Mouse (Mus musculus): Measurements from ENCODE around the gene Skap1. TPM values are rescaled to one million over a fixed set of nuclear protein-coding genes. Genes with fewer than 3 reads are reported as not detected.

Skap1 gene
- polyA plus RNA-seq, 1 experiment = not detected

DNA sequence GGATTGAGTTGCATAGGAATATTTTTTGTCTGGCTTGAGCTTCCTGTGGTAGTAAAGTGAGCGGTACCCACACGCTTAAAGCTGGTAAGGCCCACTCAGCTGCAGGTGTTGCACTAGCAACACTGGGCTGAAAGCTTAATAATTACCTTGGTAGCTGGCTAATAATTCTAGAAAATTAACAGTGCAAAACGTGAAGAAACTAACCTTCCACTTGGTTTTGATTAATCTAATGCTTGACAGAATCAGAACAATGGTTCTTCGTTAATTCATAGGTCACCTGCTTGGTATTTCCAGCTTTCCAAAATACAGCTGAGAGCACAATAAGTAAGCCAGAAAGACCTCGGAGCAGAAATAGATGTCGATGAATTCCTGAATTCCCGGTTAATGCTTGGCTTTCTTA lies 78.2 kb downstream of the Skap1 start:
- Histone ChIP-seq H3K27ac (ENCODE audit: insufficient read depth, low read length) (no peak overlapping the region), H3K4me1 (ENCODE audit: control insufficient read depth, insufficient read depth, low read length) (0 out of 2 replicates have a peak, but pooled peaks cover 6% of the 10 kb centered on the region), H3K4me3 (ENCODE audit: insufficient read depth, low read length) (no peak overlapping the region)
- TF ChIP-seq POLR2A (IDR thresholded peaks at IDR 0.05; ENCODE audit: low read depth, low read length) (no peak), CTCF (IDR thresholded peaks at IDR 0.05; ENCODE audit: borderline replicate concordance, insufficient read depth, low read length) (no peak)

DNA sequence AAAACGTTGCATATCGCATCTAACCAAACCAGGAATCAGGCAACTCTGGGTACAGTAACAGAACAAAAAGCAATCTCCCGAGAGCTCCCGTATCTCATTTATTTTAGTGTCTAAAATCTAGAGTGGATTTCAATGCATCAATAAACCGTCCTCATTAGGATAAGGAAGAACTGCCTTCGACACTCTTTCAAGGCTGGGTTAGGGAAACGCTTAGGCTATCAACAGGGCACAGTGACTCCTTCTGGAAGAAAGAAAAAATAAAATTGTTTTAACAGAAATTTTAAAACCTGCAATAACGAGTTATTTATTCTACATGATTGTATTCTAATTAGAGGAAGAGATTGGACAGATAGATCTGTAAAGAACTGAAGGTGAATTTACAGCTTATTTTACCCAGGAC lies 82.0 kb downstream of the Skap1 start:
- 0 out of 2 replicates have a peak, but pooled peaks cover 6% of the 10 kb centered on the region for H3K4me1 ChIP-seq (ENCODE audit: control insufficient read depth, insufficient read depth, low read length)
- no peak overlapping the region for H3K4me3 ChIP-seq (ENCODE audit: insufficient read depth, low read length)
- no peak for TF ChIP-seq CTCF (IDR thresholded peaks at IDR 0.05; ENCODE audit: borderline replicate concordance, insufficient read depth, low read length)
- TF ChIP-seq POLR2A (IDR thresholded peaks at IDR 0.05; ENCODE audit: low read depth, low read length) = no peak
- no peak overlapping the region for H3K27ac ChIP-seq (ENCODE audit: insufficient read depth, low read length)

DNA sequence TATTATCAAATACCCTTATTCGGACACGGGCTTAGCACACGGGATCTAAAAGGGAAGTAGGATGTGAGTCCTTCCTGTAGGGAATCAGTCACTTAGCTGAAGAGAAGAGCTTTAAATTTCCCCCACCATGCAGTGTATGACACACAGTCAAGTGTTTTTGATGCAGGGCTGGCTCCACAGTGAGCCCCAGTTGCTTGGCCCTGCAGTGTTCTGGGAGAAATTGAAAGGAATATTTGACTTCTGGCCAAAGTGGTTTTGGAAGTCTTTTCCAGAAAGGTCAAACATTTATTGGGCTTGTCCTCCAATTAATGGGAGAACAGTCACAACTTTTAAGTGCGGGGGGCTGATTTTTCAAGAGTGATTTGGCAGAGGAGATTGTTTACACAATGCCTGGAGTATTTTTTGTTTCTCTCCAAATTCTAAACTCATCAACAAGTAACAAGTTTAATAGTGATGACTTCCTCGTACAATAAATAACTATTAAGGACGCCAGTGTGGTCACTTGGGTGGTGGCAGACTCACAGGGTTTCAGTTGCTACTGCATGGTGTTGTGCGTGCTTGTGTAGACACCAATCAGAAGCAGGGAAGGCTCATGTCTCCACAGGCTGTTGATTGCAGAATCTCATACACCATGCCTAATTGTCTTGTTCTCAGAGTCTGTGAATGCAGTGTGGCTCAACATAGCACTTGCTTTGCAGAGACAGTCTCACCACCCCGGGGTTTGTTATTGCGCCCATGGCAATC lies 86.7 kb downstream of the Skap1 start:
- TF ChIP-seq POLR2A (IDR thresholded peaks at IDR 0.05; ENCODE audit: low read depth, low read length) = no peak
- no peak for TF ChIP-seq CTCF (IDR thresholded peaks at IDR 0.05; ENCODE audit: borderline replicate concordance, insufficient read depth, low read length)
- Histone ChIP-seq H3K4me3 (ENCODE audit: insufficient read depth, low read length) (no peak overlapping the region), H3K27ac (ENCODE audit: insufficient read depth, low read length) (no peak overlapping the region), H3K4me1 (ENCODE audit: control insufficient read depth, insufficient read depth, low read length) (0 out of 2 replicates have a peak, but pooled peaks cover 1% of the 10 kb centered on the region)

DNA sequence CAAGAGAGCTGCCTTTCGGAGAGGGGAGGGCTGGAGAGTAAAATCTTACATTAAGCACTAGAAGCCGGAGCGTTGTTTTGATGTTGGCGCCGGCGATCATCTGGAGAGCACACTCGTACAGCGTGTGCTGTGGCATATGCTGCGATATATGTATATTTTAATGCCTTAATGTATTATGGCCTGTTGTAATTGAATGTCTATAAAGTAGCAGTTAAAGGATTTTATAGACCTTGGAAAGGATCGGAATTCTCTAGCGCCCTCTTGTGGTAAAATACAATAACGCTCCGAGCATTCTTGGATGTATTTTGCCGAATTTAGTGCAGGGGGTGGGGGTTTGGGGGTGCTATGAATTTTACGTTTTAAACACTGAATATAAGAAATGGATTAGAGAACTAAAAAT lies 88.7 kb downstream of the Skap1 start:
- H3K27ac ChIP-seq (ENCODE audit: insufficient read depth, low read length) = no peak overlapping the region
- no peak for TF ChIP-seq POLR2A (IDR thresholded peaks at IDR 0.05; ENCODE audit: low read depth, low read length)
- TF ChIP-seq CTCF (IDR thresholded peaks at IDR 0.05; ENCODE audit: borderline replicate concordance, insufficient read depth, low read length) = no peak
- H3K4me1 ChIP-seq (ENCODE audit: control insufficient read depth, insufficient read depth, low read length) = no peaks in the 10 kb centered on the region
- H3K4me3 ChIP-seq (ENCODE audit: insufficient read depth, low read length) = no peak overlapping the region

DNA sequence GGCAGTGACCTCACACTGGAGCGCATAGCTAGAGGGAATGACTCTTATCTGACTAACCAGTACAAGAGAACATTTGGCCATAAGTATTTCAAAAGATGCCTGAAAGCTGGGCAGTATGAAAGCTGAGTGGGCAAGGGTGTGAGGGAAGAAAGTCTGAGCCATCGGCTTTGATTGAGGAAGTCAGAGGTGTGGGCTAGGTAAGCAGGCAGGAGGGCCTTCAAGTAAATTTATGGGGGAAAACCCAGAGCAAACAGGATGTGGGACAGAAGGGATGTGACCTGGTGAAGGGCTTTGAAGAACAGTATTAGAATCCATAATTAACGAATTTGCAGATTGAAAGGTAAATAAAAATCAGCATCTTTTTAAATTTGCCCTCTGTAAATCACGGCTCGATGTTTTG lies 95.8 kb downstream of the Skap1 start:
- Histone ChIP-seq H3K4me3 (ENCODE audit: insufficient read depth, low read length) (no peak overlapping the region), H3K27ac (ENCODE audit: insufficient read depth, low read length) (no peak overlapping the region), H3K4me1 (ENCODE audit: control insufficient read depth, insufficient read depth, low read length) (no peaks in the 10 kb centered on the region; the same call in none of the 2 replicates)
- TF ChIP-seq CTCF (IDR thresholded peaks at IDR 0.05; ENCODE audit: borderline replicate concordance, insufficient read depth, low read length) = no peak
- TF ChIP-seq POLR2A (IDR thresholded peaks at IDR 0.05; ENCODE audit: low read depth, low read length) = no peak

DNA sequence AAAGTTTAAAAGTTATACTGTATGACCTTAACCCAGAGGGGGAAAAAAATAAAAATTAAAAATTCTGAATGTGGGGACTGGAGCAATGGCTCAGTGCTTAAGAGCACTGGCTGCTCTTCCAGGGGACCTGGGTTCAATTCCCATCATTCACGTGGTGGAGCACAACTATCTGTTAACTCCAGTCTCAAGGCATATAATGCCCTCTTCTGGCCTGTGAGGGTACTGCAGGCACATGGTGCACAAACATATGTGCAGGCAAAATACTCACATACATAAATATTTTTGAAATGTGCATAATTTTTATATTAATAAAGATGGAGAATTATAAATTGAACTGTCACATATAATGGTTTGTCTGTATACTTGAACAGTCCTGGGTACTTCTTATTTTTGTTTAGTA lies 99.7 kb downstream of the Skap1 start:
- H3K27ac ChIP-seq (ENCODE audit: insufficient read depth, low read length) = no peak overlapping the region
- no peak for TF ChIP-seq POLR2A (IDR thresholded peaks at IDR 0.05; ENCODE audit: low read depth, low read length)
- TF ChIP-seq CTCF (IDR thresholded peaks at IDR 0.05; ENCODE audit: borderline replicate concordance, insufficient read depth, low read length) = no peak
- no peaks in the 10 kb centered on the region; the same call in none of the 2 replicates for H3K4me1 ChIP-seq (ENCODE audit: control insufficient read depth, insufficient read depth, low read length)
- H3K4me3 ChIP-seq (ENCODE audit: insufficient read depth, low read length) = no peak overlapping the region

DNA sequence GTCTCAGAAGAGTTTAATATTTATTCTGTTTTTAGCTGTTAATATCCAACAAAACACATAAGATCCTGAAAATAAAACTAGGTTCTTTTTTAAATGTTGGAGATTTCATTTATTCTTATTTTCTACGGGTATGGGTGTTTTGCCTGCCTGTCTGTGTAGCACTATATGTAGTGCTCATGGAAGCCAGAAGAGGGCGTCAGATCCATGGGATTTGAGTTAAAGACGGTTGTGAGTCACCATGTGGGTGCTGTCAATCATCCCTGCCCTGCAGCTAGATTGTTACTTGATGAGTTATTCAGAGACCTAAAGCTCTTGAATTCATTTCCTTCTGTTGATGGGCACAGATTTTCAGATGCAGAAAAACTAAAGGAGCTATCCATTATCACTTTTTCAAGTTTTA lies 108.1 kb downstream of the Skap1 start:
- Histone ChIP-seq H3K4me1 (ENCODE audit: control insufficient read depth, insufficient read depth, low read length) (no peaks in the 10 kb centered on the region), H3K4me3 (ENCODE audit: insufficient read depth, low read length) (no peak overlapping the region), H3K27ac (ENCODE audit: insufficient read depth, low read length) (no peak overlapping the region)
- TF ChIP-seq CTCF (IDR thresholded peaks at IDR 0.05; ENCODE audit: borderline replicate concordance, insufficient read depth, low read length) = no peak
- no peak for TF ChIP-seq POLR2A (IDR thresholded peaks at IDR 0.05; ENCODE audit: low read depth, low read length)

DNA sequence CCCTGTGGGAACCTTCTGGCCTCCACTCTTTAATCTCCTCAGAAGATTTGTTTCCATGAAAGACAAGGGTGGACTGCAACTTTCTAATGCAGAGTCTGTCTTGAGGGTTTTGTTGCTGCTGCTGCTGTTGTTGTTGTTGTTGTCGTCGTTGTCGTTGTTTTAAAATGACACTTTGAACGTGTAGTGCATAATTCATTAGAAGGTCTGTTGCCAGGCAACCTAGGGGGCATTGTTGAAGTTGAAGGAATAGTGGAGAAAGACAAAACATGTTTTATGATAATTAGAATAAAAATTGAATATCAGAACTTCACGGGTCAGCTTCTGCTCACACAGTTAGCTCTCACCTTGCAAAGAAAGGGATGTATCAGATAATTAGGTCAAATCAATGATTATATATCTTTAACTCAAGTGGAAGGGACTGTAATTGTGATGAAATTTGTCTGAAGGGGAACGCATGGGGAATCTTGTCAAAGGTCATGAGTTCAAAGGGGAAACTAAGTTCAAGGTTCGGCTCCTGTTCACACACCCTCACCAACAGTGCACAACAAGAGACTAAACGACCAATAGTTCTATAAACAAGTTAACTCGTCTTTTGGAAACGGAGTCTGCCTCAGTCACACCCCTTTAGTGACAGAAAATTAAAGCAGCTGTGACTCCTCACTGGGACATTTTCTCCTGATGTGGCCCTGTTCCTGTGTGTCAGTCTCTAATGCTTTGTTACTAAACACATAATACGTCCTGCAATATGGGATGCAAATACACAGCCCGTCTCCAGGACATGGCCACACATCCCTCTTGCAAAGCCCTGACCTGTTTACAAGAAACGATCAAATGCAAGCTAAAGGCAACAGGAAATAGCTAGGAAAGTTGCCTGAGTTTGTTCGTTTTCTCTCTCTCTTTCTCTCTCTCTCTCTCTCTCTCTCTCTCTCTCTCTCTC lies 112.4 kb downstream of the Skap1 start:
- H3K27ac ChIP-seq (ENCODE audit: insufficient read depth, low read length) = no peak overlapping the region
- no peaks in the 10 kb centered on the region for H3K4me1 ChIP-seq (ENCODE audit: control insufficient read depth, insufficient read depth, low read length)
- TF ChIP-seq CTCF (IDR thresholded peaks at IDR 0.05; ENCODE audit: borderline replicate concordance, insufficient read depth, low read length) (no peak), POLR2A (IDR thresholded peaks at IDR 0.05; ENCODE audit: low read depth, low read length) (no peak)
- H3K4me3 ChIP-seq (ENCODE audit: insufficient read depth, low read length) = no peak overlapping the region

DNA sequence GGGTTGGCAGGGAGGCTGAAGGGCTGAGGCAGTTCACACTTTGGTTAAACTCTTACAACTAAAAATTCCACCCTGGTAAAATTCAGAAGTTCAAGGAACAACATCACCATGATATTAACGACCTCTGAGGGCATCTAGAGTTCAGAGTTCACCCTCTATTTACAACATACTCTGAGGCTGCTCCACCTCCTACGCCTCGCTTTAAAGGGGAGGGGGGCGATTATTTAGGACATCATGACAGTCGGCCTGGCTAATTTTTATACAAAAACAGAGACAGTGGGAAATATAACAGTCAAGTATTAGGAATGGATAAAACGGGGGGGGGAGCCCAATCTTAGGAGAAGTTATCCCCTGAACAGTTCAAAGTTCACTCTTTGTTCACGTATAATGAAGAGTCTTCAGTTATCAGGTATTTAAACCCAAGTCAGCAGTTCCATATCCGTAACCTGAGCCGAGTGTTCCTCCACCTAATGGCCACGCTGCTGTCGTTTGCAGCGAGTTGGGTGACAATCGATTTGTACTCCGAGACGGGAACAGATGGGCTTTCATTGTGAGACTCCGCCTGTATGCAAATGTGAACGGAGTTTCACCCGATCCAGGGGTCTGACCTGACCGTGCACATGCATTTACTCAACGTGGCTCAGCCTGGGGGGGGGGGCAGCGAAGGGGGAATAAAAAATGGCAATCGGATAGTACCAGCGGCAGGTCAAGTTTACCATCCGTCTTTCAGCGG lies 114.3 kb downstream of the Skap1 start:
- TF ChIP-seq CTCF (IDR thresholded peaks at IDR 0.05; ENCODE audit: borderline replicate concordance, insufficient read depth, low read length) (no peak), POLR2A (IDR thresholded peaks at IDR 0.05; ENCODE audit: low read depth, low read length) (no peak)
- no peak overlapping the region for H3K27ac ChIP-seq (ENCODE audit: insufficient read depth, low read length)
- H3K4me3 ChIP-seq (ENCODE audit: insufficient read depth, low read length) = no peak overlapping the region
- no peaks in the 10 kb centered on the region for H3K4me1 ChIP-seq (ENCODE audit: control insufficient read depth, insufficient read depth, low read length)
